Mouse (Mus musculus): ENCODE results near the gene Ptpru. TPM values are rescaled to one million over a fixed set of nuclear protein-coding genes. Genes with fewer than 3 reads are reported as not detected.
"Not testable (repeated sequence)": the region's sequence is repeated elsewhere in the genome, so short reads cannot be mapped to it uniquely, and the experiment has no call there.

The Ptpru gene
- total RNA-seq, 4 experiments from 2014 or later = 4.5 to 9.7 (median 5.7) TPM

- no peak for DNase-seq (ENCODE audit: low spot score)
Observed at GRCm38 (mm10) chr4:131833971-131834609, 4.0 kb downstream of the Ptpru start.

GRCm38 (mm10) chr4:131832759-131833407 is 5.2 kb downstream of the Ptpru start:
- no peak for DNase-seq (ENCODE audit: low spot score)

- DNase-seq (ENCODE audit: low spot score) = no peak
Observed at GRCm38 (mm10) chr4:131831546-131832045, 6.5 kb downstream of the Ptpru start.

GRCm38 (mm10) chr4:131829123-131829522 is 9.0 kb downstream of the Ptpru start:
- no peak for DNase-seq (ENCODE audit: low spot score)

GRCm38 (mm10) chr4:131826905-131827304 is 11.2 kb downstream of the Ptpru start:
- DNase-seq (ENCODE audit: low spot score) = no peak

- DNase-seq (ENCODE audit: low spot score) = peak; percentile 26
Observed at GRCm38 (mm10) chr4:131825830-131826229, 12.3 kb downstream of the Ptpru start.

- no peak for DNase-seq (ENCODE audit: low spot score)
Observed at GRCm38 (mm10) chr4:131824939-131825338, 13.1 kb downstream of the Ptpru start.

- DNase-seq (ENCODE audit: low spot score) = no peak
Observed at GRCm38 (mm10) chr4:131822583-131822982, 15.5 kb downstream of the Ptpru start.

GRCm38 (mm10) chr4:131821161-131821731 is 16.8 kb downstream of the Ptpru start:
- no peak for DNase-seq (ENCODE audit: low spot score)

- DNase-seq (ENCODE audit: low spot score) = no peak
Observed at GRCm38 (mm10) chr4:131818926-131819325, 19.2 kb downstream of the Ptpru start.

- DNase-seq (ENCODE audit: low spot score) = no peak
Observed at GRCm38 (mm10) chr4:131815774-131816173, 22.3 kb downstream of the Ptpru start.

- no peak for DNase-seq (ENCODE audit: low spot score)
Observed at GRCm38 (mm10) chr4:131814869-131815268, 23.2 kb downstream of the Ptpru start.

GRCm38 (mm10) chr4:131813798-131814197 is 24.3 kb downstream of the Ptpru start:
- DNase-seq (ENCODE audit: low spot score) = no peak

- no peak for DNase-seq (ENCODE audit: low spot score)
Observed at GRCm38 (mm10) chr4:131812458-131812857, 25.6 kb downstream of the Ptpru start.

- DNase-seq (ENCODE audit: low spot score) = no peak
Observed at GRCm38 (mm10) chr4:131805255-131805654, 32.8 kb downstream of the Ptpru start.

- not testable (repeated sequence) for DNase-seq (ENCODE audit: low spot score)
Observed at GRCm38 (mm10) chr4:131804732-131805131, 33.4 kb downstream of the Ptpru start.

GRCm38 (mm10) chr4:131803846-131804245 is 34.2 kb downstream of the Ptpru start:
- no peak for DNase-seq (ENCODE audit: low spot score)

- no peak for DNase-seq (ENCODE audit: low spot score)
Observed at GRCm38 (mm10) chr4:131798968-131799367, 39.1 kb downstream of the Ptpru start.

GRCm38 (mm10) chr4:131797920-131798319 is 40.2 kb downstream of the Ptpru start:
- no peak for DNase-seq (ENCODE audit: low spot score)

GRCm38 (mm10) chr4:131797483-131797882 is 40.6 kb downstream of the Ptpru start:
- peak; percentile 56 for DNase-seq (ENCODE audit: low spot score)

GRCm38 (mm10) chr4:131796312-131797080 is 41.6 kb downstream of the Ptpru start:
- peak; percentile 6 for DNase-seq (ENCODE audit: low spot score)

- DNase-seq (ENCODE audit: low spot score) = no peak
Observed at GRCm38 (mm10) chr4:131786800-131787199, 51.3 kb downstream of the Ptpru start.
